Mouse (Mus musculus): Measurements from ENCODE around the gene Traf1. TPM values are rescaled to one million over a fixed set of nuclear protein-coding genes. Genes with fewer than 3 reads are reported as not detected.

Gene Traf1
- total and polyA plus RNA-seq, 2 experiments from 2014 or later: 1.4 to 3.0 TPM

DNA sequence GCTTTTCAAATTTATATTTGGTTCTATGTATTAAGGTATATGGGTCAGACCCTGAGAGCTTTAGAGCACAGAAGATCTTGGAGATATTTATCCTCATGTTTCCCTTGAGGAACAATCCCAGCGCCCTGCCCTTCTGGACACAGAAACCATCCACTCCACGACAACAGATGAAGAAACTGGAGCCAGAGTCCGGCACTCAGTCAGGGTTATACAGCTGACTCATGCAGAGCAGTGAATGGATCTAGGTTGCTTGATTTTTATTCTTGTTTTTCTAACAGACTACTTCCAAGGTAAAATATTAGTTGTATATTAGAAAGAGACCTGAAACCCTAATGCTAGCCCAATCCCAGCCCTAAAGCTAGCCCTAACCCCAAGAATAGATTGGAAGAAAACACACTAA is 30.4 kb upstream of the Traf1 start:
- WGBS: 81% methylated on average over 3 of the region's 3 CpGs
- Histone ChIP-seq H3K4me2 (ENCODE audit: low read depth, low read length, poor library complexity, severe bottlenecking) (no peak overlapping the region), H3K9ac (replicated peaks; ENCODE audit: low read length, poor library complexity, severe bottlenecking) (no peak overlapping the region), H3K36me3 (ENCODE audit: insufficient read depth, low read length) (no peaks in the 10 kb centered on the region), H3K9me3 (ENCODE audit: low read length) (no peaks in the 10 kb centered on the region), H3K27ac (ENCODE audit: low read depth, low read length) (no peak overlapping the region), H3K4me1 (ENCODE audit: insufficient read depth, low read length) (peaks cover 10% of the 10 kb centered on the region; the same call in 1 of the 2 replicates), H3K27me3 (ENCODE audit: insufficient read depth, low read length) (no peaks in the 10 kb centered on the region), H3K4me3 (ENCODE audit: low read depth, low read length) (no peak overlapping the region)
- no peak for ATAC-seq (ENCODE audit: low FRiP score)
- TF ChIP-seq CTCF (IDR thresholded peaks at IDR 0.05): no peak
- DNase-seq (ENCODE audit: low spot score): no peak

DNA sequence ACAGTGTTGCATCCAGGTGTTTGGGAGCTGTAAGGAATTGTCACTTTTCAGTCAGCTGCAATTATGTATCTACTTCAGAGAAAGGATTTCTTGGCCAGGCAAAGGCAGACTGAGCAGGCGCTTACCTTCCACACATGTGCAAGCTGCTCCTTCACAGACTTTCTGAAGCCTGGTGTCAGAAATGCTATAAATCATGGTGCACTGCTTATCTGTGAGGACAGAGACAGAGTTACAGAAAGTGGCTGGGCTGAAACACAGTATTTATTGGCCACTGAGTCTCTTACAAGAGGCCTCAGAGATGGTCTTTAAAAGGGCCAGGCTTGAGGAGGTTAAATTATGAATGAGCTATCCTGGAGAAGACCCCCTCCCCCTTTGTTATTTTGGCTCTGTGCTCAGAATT is 28.2 kb upstream of the Traf1 start:
- Histone ChIP-seq H3K4me3 (ENCODE audit: low read depth, low read length) (no peak overlapping the region), H3K36me3 (ENCODE audit: insufficient read depth, low read length) (no peaks in the 10 kb centered on the region), H3K4me2 (ENCODE audit: low read depth, low read length, poor library complexity, severe bottlenecking) (no peak overlapping the region), H3K9me3 (ENCODE audit: low read length) (no peaks in the 10 kb centered on the region), H3K9ac (replicated peaks; ENCODE audit: low read length, poor library complexity, severe bottlenecking) (no peak overlapping the region), H3K4me1 (ENCODE audit: insufficient read depth, low read length) (peaks cover 10% of the 10 kb centered on the region; the same call in 1 of the 2 replicates), H3K27ac (ENCODE audit: low read depth, low read length) (no peak overlapping the region), H3K27me3 (ENCODE audit: insufficient read depth, low read length) (no peaks in the 10 kb centered on the region)
- TF ChIP-seq CTCF (IDR thresholded peaks at IDR 0.05): no peak
- ATAC-seq (ENCODE audit: low FRiP score) (no peak), DNase-seq (ENCODE audit: low spot score) (no peak)
- WGBS: 84% methylated on average over 1 of the region's 1 CpGs

DNA sequence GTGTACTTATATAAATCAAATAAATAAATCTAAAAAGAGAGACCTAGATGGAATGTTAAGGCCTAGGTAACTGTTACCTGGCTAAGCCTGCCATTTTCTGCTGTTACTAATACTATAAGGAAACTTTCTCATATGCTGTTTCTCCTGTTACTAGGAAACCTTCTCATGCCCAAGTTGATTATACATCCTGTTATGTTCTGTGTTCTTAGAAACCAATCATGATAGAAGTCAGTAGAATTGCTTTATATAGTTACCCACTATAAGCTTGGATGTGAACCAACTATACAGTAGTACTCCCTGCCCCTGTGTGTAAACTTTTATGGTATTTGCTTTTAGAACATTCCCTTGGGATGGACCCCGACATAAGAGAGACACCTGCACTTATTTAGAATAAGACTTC is 26.0 kb upstream of the Traf1 start:
- no peaks in the 10 kb centered on the region for H3K9me3 ChIP-seq (ENCODE audit: low read length)
- TF ChIP-seq CTCF (IDR thresholded peaks at IDR 0.05): no peak
- DNase-seq (ENCODE audit: low spot score) (no peak), ATAC-seq (ENCODE audit: low FRiP score) (no peak)
- no peak overlapping the region for H3K4me2 ChIP-seq (ENCODE audit: low read depth, low read length, poor library complexity, severe bottlenecking)
- H3K4me1 ChIP-seq (ENCODE audit: insufficient read depth, low read length): 0 out of 2 replicates have a peak, but pooled peaks cover under 1% of the 10 kb centered on the region
- no peak overlapping the region for H3K27ac ChIP-seq (ENCODE audit: low read depth, low read length)
- 88% methylated on average over 1 of the region's 1 CpGs for WGBS
- no peak overlapping the region for H3K9ac ChIP-seq (replicated peaks; ENCODE audit: low read length, poor library complexity, severe bottlenecking)
- no peak overlapping the region for H3K4me3 ChIP-seq (ENCODE audit: low read depth, low read length)
- no peaks in the 10 kb centered on the region for H3K27me3 ChIP-seq (ENCODE audit: insufficient read depth, low read length)
- no peaks in the 10 kb centered on the region for H3K36me3 ChIP-seq (ENCODE audit: insufficient read depth, low read length)

DNA sequence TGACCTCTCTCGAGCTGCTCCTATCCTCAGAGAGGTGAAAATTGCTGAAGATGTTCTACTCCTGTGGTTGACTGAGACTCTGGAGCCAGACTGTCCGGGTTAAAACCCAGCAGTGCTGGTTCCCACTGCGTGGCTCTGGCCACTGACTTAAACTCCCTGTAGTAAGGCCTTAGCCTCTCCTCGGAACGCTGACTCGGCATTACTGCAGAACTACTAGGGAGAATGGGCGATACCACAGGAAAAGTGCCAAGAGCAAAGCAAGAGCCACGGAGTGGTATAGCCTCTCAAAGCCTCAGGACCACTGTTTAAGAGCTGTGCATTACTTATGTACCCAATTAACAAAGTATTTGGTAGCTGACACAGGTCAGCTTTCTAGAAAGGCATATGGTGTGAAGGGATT is 23.3 kb upstream of the Traf1 start:
- H3K4me2 ChIP-seq (ENCODE audit: low read depth, low read length, poor library complexity, severe bottlenecking): no peak overlapping the region
- ATAC-seq (ENCODE audit: low FRiP score): no peak
- H3K4me1 ChIP-seq (ENCODE audit: insufficient read depth, low read length): 0 out of 2 replicates have a peak, but pooled peaks cover 7% of the 10 kb centered on the region
- no peaks in the 10 kb centered on the region for H3K36me3 ChIP-seq (ENCODE audit: insufficient read depth, low read length)
- TF ChIP-seq CTCF (IDR thresholded peaks at IDR 0.05): no peak
- no peaks in the 10 kb centered on the region for H3K9me3 ChIP-seq (ENCODE audit: low read length)
- no peaks in the 10 kb centered on the region for H3K27me3 ChIP-seq (ENCODE audit: insufficient read depth, low read length)
- no peak overlapping the region for H3K27ac ChIP-seq (ENCODE audit: low read depth, low read length)
- DNase-seq (ENCODE audit: low spot score): no peak
- H3K9ac ChIP-seq (replicated peaks; ENCODE audit: low read length, poor library complexity, severe bottlenecking): no peak overlapping the region
- 81% methylated on average over 8 of the region's 8 CpGs for WGBS
- H3K4me3 ChIP-seq (ENCODE audit: low read depth, low read length): no peak overlapping the region

DNA sequence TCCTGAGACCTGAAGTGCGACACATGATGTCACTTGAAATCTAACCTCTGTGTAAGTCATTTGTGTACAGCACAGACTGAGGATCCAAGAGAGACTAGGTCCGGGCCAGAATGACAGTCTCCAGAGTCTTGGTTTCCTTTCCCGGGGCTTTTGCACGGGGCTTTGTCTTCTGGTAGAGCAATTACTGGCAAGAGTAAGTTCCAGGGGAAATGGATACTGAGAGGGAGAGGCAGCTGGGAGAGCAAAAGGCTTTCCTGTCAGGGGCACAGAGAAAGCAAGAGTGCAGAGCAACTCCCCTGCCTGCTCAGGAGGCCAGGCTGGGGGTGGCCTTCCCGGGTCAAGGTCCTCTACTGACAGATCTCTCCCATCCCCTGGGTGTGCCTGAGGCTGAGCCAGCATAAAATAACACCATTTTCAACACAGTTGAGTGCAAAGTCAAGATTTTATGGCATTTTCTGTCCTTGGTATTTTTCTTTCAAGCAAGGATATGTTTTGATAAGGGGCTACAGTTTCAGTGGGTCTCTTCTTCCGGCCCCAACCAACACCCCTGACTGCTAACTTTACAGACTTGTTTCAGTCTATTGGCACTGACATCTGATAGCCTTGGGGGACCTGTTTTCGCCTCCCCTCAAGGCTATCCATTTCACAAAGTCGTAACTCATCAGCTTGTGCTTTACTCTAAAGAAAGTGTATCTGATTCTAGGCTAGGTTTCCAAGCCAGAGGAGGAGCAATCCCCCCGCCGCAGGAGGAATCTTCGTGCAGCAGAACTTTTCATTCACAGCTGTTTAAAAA is 21.5 kb upstream of the Traf1 start:
- H3K9ac ChIP-seq (replicated peaks; ENCODE audit: low read length, poor library complexity, severe bottlenecking): no peak overlapping the region
- no peak overlapping the region for H3K4me3 ChIP-seq (ENCODE audit: low read depth, low read length)
- no peak overlapping the region for H3K4me2 ChIP-seq (ENCODE audit: low read depth, low read length, poor library complexity, severe bottlenecking)
- 67% methylated on average over 11 of the region's 11 CpGs for WGBS
- no peak for DNase-seq (ENCODE audit: low spot score)
- H3K27me3 ChIP-seq (ENCODE audit: insufficient read depth, low read length): no peaks in the 10 kb centered on the region
- H3K4me1 ChIP-seq (ENCODE audit: insufficient read depth, low read length): 0 out of 2 replicates have a peak, but pooled peaks cover 7% of the 10 kb centered on the region
- no peak for TF ChIP-seq CTCF (IDR thresholded peaks at IDR 0.05)
- H3K9me3 ChIP-seq (ENCODE audit: low read length): no peaks in the 10 kb centered on the region
- H3K27ac ChIP-seq (ENCODE audit: low read depth, low read length): no peak overlapping the region
- no peak for ATAC-seq (ENCODE audit: low FRiP score)
- no peaks in the 10 kb centered on the region for H3K36me3 ChIP-seq (ENCODE audit: insufficient read depth, low read length)

DNA sequence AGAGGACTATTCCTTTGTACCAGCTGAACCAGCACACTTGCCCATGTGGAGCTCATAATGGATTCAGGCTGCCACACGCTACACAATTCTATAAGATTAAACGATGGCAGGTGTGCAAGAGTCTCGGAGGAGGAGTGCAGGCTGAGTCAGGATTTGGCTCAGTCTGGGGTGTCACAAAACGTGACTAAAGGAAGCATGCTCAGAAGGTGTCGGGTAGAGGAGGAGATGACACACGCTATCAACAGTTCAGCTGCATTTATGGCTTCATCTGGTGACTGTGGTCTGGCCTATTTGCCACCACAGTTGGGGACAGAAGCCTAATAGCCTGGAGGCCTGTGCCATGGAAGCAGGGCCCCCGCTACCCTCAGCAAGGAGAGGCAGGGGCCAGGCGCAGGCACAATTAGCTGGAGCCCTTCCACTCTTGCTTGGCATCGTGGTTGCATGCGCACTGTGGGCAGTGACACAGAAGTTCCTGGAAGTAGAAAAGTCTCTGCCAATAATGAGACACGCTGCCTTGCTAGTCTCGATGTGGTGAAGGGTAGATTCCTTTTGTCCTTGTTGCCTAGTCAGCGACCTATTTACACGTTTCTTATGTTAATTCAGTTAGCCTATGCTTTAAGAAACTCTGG is 20.6 kb upstream of the Traf1 start:
- Histone ChIP-seq H3K9ac (replicated peaks; ENCODE audit: low read length, poor library complexity, severe bottlenecking) (no peak overlapping the region), H3K4me2 (ENCODE audit: low read depth, low read length, poor library complexity, severe bottlenecking) (no peak overlapping the region), H3K4me1 (ENCODE audit: insufficient read depth, low read length) (0 out of 2 replicates have a peak, but pooled peaks cover 7% of the 10 kb centered on the region), H3K36me3 (ENCODE audit: insufficient read depth, low read length) (no peaks in the 10 kb centered on the region), H3K27me3 (ENCODE audit: insufficient read depth, low read length) (no peaks in the 10 kb centered on the region), H3K9me3 (ENCODE audit: low read length) (no peaks in the 10 kb centered on the region), H3K27ac (ENCODE audit: low read depth, low read length) (no peak overlapping the region), H3K4me3 (ENCODE audit: low read depth, low read length) (no peak overlapping the region)
- WGBS: 59% methylated on average over 14 of the region's 14 CpGs
- DNase-seq (ENCODE audit: low spot score) (peak; percentile 47), ATAC-seq (ENCODE audit: low FRiP score) (no peak)
- TF ChIP-seq CTCF (IDR thresholded peaks at IDR 0.05): no peak

Data from midbrain, postnatal 0 days (tissue).